Mouse (Mus musculus) granulocyte monocyte progenitor cell, adult 5-6 weeks (primary cell): ENCODE measurements around the gene Gon7. TPM values are rescaled to one million over a fixed set of nuclear protein-coding genes. Genes with fewer than 3 reads are reported as not detected.
A peak's percentile ranks its signal among the peaks of the same experiment; 100 is the strongest.

Experiments
- ATAC-seq: replicated peaks from 2 replicates; pipeline ENCODE4 v1.8.0; 2016; ENCODE audit warnings: mild to moderate bottlenecking, moderate TSS enrichment, inconsistent platforms; ENCODE audit not compliant: poor library complexity, severe bottlenecking
- total RNA-seq, 2 experiments: library from RNA; stranded (forward) in 1 of 2; stranded (reverse) in 1 of 2; fragments of 200-712, 200-1000 nt in 1 of 2; fragments of >200 nt in 1 of 2; fragmentation: Nextera tagmentation in 1 of 2; gene quantifications; 2 replicates each; pipeline ENCODE4 v1.2.3; 2014 to 2017

Gene Gon7
- total RNA-seq (2014; fragmentation: Nextera tagmentation), result 16.5 and 19.2 TPM in 2 replicates
- 12.9 and 22.2 TPM in 2 replicates for total RNA-seq (2017)

DNA sequence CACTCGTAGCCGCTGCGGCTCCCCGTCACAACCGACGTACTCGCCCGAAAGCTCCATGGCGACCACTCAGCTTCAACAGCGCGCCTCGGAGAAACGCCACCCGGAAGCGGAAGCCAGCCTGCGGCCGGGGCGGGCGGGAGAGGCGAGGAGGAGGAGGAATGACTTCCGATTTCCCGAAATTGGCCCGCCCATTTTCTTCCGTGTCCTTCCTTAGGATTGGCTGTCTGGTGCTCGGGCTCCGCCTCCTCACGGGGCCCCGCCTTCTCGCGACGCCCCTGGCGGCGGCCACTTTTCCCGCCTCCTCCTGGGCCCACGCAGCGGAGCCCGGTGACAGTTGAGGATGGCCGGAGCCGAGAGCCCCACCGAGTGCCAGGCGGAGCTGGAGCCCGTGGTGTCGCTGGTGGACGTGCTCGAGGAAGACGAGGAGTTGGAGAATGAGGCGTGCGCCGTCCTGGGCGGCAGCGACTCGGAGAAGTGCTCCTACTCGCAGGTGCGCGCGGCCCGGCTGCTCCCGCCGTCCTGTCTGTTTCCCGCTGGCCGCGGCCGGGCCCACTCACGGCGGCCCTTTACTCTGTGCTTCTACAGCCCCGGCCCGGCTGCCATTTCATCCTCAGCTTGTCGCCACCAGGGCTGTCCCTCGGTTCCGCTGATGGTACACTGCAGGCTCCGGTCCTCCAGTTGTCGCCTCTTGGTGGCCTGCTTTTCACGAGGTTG is at the start of gene Gon7, which contains the start of the genes Gm28051 and Ubr7:
Gon7 (minus strand) TSS at position 115 of the 714 bp plus-strand sequence.
Gm28051 (minus strand) TSS at position 77 of the 714 bp plus-strand sequence.
Ubr7 (plus strand) TSS at position 279 of the 714 bp plus-strand sequence.
- peak; percentile 93 for ATAC-seq

DNA sequence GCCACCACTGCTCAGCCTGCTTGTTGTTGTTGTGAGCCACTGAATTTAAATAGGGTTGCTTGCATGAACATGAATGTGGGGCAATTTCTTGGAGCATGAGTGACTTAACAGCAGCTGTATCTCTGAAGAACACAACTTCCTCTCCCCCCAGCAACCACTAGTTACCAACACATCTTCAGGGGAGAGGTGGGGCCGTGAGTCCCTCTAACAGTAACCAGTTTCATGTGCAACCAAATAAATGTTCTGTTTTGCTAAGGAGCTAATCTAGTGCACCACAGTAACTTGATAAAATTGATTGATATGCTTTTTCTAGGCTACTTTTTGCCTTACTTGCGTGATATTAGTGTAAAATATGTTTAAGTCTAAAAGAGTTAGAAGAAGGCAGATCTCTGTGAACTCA is 41.9 kb upstream of the Gon7 start:
- peak; percentile 37; the same call in 1 of the 2 replicates for ATAC-seq

DNA sequence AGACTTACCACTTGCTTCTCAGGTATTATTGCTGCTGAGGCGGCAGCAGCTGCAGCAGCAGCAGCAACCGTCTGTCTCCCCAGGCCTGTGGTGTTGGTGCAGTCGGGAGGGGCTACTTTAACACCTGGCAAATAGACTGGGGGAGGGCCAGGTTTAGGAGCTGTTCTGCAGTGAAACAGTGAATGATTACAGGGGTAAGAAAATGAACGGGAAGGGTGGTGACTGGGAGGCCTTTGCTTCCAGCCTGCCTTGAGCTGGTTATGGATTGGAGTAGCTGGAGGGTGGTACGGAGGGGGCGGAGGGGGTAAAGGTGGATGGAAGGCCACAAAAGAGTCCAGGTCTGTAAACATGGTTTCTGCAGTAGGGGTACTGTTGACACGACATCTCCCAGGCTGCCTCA is 30.3 kb upstream of the Gon7 start:
- no peak for ATAC-seq

DNA sequence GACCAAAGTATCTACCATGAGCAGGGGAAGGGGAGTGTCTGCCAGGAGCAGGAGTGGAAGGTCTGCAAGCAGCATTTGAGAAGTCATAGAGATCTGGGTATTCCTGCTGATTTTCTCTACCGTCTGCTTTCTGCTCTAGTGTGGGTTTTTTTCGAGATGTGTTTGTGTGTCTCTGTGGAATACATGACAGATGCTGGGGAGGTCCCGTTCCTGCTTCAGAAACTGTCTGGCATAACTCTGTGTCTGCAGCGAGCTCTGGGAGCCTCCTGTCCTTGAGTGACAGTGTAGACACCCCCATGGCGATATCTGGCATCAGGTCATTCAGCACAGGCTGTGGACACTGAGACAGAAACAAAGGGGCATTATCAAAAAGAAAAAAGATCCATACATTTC is 28.0 kb upstream of the Gon7 start:
- ATAC-seq, result no peak

DNA sequence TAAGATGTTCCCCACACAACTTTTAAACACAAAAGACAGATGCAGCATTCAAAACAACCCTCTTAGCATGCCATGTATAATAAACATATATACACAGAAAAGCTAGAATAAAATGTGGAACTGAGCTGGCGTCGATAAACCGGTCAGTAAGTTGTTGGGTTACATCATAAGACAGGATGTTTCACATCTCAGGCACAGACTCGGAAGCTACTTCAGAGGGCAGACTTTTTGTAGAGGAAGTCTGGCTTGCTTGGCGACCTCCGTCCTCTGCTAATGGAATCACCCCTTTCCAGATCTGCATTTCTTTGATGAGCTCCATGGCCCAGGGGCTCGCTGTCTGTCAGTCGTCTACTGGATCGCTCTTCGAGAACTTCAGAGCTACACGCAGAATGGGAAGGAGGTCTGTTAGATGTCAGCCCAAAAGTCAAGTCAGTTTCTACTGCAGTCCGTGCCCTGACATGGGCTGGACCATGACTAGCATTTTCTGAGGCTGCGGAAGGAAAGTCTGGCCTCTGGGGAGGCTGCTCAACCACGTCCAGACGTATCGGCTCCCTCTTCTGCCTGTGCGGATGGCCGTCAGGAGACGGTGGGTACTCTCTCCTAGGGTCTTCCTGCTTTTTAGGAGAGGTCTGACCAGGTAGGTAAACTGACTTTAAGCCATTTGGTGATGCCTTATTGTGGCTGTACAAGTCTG is 27.4 kb upstream of the Gon7 start:
- ATAC-seq, result peak; percentile 92

DNA sequence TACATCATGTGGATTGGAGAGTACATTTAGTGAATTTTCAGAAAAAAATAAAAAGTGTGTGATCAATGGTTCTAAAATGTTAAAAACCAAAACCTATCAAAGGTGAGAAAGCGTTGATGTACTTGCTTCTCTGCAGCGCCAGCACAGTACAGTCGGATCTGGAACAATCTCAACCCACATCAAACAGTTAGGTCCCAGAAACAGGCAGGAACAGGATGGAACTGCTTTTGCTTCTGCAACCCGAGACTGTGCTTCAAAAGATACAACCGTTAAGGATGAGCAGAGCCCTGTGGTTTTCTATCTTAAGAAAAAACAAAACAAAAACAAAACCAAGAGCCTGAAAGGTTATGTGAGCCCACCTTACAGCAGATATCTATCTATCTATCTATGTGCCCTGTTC is 25.2 kb upstream of the Gon7 start:
- no peak for ATAC-seq

DNA sequence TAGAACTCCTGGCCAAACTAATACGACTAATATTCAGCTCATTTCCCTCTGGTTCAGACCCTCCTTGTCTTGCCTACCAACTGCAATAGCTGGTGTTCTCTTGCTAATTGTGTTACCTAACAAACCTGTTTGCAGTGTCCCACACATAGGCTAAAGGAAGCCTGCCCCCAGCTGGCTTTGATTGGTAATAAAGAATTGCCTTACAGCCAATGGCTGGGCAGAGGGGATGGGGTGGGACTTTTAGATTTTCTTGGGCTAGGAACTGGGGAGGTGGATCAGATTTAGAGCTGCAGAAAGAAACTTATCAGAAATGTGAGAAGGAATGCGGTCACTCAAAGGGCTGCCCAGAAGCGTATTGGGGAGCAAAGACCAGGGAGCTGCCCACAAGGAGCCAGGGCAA is 21.8 kb upstream of the Gon7 start:
- peak; percentile 54 for ATAC-seq

DNA sequence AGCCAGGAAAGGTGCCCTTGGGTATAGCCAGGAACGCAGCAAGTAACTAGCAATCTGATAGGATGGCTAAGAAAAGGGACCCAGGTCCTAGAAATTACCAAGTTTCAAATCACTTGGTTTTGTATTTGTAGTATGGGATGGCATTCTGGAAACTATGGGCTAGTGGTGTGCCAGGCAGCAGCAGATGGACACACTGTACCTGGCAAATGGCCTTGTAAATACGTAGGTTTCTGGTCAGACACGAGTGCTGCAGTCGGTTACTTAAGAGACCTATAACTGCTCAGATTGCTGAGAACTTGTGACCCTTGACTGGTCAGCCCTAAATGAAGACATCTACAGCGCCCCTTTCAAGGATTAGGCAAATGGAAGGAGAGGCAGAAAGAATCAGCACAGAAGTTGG is 20.5 kb upstream of the Gon7 start:
- ATAC-seq, result no peak

DNA sequence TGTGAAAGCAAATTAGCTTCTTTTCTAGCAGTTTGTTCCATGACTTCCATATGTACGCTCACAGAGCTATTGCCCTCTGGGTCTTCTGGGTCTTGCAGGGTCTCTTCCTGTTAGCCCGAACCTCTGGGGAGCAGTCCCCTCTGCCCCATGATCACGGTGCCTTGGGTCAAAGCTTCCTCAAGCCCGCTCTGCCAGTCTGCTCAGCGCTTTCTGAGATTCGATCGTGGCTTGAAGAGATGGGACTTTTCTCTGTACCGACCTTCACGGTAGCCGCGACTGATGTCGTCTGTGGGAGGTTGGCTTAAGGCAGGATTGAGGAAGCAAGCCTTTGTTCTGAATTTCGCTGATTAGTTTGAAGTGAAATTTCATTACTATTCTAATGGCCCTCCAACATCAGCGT is 18.4 kb upstream of the Gon7 start:
- ATAC-seq, result no peak

DNA sequence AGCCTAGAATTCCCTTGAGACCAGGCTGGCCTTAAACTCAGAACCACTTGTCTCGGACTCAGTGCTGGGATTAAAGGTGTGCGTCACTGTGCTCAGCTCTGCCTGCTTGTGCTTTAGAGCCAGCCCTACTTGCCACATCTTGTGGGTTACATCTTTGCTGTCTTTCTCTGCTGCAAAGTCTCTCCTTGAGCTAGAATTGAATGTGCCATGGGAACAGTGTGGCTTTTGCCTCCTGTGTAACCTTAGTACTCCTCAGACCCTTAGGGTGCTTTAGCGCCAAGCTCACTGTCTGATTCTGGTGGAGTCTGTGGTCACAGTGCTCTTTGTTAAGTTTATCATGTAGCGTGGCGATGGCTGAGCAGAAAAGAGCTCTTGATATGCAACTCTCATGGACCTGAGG is 15.1 kb upstream of the Gon7 start:
- ATAC-seq, result no peak

DNA sequence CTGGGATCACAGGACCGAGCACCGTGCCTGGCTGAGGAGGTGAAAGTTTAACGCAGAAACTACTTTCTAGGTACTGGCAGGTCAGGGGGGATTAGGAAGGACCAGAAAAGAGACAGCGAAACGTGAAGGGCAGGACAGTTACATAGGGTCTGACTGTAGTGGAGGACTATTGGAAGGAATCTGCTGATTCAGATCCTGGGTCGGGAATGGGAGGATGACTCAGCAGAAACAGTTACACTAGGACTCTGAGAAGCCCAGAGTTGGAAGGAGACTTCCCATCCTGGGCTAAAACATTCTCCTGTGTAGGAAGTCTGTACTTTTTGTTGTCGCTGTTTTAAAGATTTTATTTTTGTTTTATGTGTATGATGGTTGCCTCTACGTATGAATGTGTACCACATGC is 14.0 kb upstream of the Gon7 start:
- ATAC-seq, result no peak

DNA sequence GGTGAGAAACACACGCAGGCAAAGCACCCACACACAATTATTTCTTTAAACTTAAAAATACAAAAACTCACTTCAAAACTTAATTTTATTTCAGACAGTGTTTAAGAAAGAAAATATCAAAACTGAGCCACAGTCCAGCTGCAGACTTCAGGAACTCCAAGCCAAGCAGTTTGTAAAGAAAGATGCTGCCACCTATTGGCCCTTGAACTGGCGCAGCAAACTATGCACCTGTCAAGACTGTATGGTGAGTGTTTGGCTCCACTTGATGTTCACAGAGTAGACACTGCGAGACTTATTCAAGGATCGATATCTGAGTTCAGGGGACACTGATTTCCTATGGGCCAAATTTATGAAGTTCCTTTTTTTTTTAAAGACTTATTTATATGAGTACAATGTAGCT is 11.4 kb upstream of the Gon7 start:
- no peak for ATAC-seq

DNA sequence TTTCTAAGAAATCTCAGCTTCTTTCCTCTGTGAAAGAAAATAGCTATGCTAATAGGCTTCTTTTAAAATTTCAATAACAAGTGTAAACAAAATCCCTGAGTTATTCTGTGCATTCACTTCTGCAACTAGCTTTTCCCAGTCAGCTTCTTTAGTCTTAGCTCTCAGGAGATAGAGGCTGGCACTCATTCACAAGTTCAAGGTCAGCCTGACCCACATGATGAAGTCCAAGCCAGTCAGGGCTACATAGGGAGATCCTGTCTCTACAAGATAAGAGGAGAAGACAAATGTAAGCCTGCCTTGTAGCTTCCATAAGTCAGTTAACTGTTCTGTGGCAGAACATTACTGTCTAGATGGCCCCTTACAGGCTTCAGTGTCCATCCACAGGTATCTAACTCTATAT is 6.1 kb upstream of the Gon7 start:
- ATAC-seq, result no peak

DNA sequence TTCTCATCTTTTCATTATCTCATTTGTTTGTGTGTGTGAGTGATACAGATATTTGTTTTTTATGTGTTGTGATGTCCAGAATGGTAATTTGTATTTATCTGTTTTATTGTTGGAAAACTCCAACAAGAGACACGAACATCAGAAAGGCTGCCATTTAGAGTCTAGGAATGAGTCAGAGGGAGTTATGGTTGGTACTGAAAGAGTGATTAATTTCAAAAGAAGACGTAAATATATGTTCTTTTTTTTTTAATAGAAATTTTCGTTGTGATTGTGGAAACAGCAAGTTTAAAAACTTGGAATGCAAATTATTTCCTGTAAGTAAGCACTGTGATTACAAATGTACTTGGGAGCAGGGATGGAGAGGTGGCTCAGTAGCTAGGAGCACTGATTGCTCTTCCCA is 4.1 kb upstream of the Gon7 start:
- no peak for ATAC-seq

DNA sequence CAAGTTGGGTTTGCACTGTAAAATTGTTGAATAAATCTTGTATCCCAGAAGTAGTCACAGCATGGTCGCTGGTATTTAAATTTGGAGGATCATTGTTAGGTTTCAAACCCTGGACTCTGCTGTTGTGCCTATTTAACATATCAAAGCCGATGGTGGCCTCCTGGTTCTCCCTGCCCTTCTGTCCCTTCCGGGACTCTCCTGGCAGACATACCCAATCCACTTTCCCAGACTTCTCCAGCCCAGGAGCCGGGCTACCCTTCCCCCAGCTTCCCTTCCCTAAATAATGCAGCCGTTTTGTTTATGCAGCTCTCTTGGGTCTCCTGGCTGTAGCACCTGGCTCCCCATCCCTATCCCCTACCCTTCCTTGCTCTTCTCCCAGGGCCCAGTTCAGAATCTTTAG is 1.3 kb upstream of the Gon7 start:
- no peak for ATAC-seq

DNA sequence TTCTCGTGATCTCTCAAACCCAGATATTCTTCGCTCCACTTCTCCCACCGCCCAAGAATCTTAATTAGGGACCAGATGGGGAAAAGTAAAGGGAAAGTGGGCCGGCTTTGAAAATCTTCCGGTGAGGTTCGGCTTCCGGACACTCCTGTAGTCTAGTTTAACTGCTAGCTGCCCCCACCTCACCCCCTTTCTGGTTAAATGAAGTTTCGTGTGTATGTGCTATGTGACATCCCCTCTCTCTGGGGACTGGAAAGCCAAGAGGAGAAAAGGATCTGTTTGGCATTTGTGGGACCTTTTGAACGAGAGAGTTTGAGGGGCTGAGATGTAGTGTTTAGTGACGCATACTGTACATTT is 777 bp upstream of the Gon7 start, which contains the start of gene Gm20604:
Gm20604 (minus strand) TSS at position 270 of the 354 bp plus-strand sequence.
- ATAC-seq, result no peak

DNA sequence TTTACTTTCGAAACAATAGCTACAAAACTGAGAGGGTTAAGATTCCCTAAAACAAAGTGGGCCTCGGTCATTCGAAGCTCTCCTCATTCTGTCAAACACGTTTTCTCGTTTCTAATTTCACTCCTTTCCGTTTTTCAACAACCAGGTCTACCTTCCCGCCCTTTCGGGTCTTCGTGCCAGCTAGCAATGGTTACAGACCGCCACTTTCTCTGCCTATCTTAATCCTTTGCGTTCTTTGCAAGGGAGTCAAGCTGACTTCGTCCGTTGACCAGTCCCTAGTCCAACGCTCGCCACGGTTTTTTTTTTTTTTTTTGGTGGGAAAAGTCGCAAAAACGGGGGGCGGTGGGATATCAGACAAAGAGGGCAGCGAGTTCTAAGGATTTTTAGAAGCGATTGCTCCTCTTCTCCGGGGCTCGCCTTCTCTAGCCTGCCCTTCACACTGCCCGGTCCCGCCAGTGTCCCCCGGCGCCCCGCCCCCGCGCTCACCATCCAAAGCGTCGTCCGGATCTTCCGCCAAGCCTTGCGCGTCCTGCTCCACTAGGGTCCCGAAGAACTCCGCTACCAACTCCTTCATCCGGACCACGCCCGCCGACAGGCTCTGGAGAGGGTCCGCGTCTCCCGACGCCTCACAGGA is 431 bp downstream of the Gon7 start:
- no peak for ATAC-seq

DNA sequence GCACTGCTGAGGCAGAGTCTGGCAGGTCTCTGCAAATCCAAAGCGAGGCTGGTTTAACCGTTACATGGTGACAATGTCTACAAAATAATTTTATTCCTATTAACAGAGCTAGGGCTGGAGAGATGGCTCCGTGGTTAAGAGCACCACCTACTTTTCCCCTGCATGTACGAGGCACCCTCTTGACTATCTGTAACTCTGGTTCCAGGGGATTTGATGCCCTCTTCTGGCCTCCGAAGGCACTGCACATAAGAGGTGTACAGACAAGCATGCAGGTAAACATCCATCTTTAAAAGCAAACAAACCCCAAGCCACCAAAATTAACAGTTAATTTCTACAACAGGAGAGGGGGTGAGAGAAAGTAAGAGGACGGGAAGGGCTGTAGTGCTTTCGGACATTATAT is 1.3 kb downstream of the Gon7 start:
- ATAC-seq, result 0 out of 2 replicates have a peak, but pooled peaks have one; percentile 12

DNA sequence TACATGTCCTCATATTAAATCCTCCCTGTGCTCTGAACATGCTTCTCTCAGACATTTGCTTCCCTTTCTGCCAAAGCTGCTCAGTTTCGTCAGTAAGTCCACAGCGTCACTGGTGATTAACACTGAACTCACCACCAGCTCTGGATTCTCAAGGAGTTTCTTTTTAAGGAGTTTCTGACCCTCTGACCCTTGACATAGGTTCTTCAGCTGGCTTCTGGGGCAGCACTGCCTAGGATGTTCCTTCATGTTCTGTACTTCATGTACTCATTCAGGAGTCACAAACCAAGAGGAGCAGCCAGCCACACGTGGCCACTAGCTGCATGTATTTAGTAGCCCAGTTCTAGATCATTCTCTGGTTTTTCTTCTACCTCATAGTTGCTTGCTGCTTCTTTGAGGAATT is 9.3 kb downstream of the Gon7 start:
- 0 out of 2 replicates have a peak, but pooled peaks have one; percentile 15 for ATAC-seq

DNA sequence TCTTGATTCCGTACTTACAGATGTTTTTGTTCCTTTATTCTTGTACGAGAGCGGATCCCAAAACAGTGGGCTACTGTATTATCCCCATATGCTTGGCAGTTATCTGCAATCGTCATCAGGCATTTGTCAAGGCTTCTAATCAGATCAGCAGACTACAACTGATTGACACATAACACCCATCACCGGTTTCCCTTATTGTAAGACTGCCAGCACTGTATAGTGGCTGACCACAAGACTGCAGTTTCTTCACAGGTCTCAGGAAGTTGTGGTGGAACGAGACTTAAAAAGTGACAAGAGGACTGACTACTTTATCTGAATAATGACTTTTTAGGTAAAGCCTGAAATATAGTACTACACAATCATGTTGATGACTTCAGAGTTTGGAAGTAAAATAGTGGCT is 12.8 kb downstream of the Gon7 start:
- peak; percentile 82 for ATAC-seq
